Mouse (Mus musculus): Measurements from ENCODE around the gene Sorcs3.

- no peak for TF ChIP-seq CTCF (IDR thresholded peaks at IDR 0.05)
- TF ChIP-seq POLR2A (IDR thresholded peaks at IDR 0.05; ENCODE audit: insufficient read depth, low read depth, low read length): no peak
- no peak for TF ChIP-seq EP300 (IDR thresholded peaks at IDR 0.05; ENCODE audit: insufficient read depth, low read depth, low read length)
Observed at GRCm38 (mm10) chr19:48438450-48438849, 232.6 kb downstream of the Sorcs3 start.

All from heart, adult 2 months (tissue).